Mouse (Mus musculus) brain, embryonic 14.5 days (tissue): ENCODE results near the gene Mybl2.

ENCODE experiments used
- CTCF ChIP-seq: fragments of 200-500 bp; IDR thresholded peaks from 2 replicates; pipeline ENCODE4 v1.5.1; 2012; ENCODE audit warnings: inconsistent platforms, mild to moderate bottlenecking, moderate library complexity, borderline replicate concordance; ENCODE audit not compliant: insufficient read depth, insufficient read length; ENCODE audit errors: extremely low read depth
- POLR2A ChIP-seq: fragments of 200-500 bp; IDR thresholded peaks from 2 replicates; pipeline ENCODE4 v1.6.1; 2012; ENCODE audit warnings: mild to moderate bottlenecking, inconsistent platforms, borderline replicate concordance; ENCODE audit not compliant: poor library complexity, insufficient read depth, insufficient read length, severe bottlenecking; ENCODE audit errors: extremely low read depth

GRCm38 (mm10) chr2:163051691-163052090 is 2.8 kb upstream of the Mybl2 start:
- TF ChIP-seq CTCF (no peak), POLR2A (no peak)
